Mouse (Mus musculus): ENCODE measurements around the gene Zkscan14. TPM values are rescaled to one million over a fixed set of nuclear protein-coding genes. Genes with fewer than 3 reads are reported as not detected.

Zkscan14 gene
- polyA plus RNA-seq, 1 experiment from 2014 or later = 7.8 TPM

- H3K9me3 ChIP-seq (ENCODE audit: control insufficient read depth, low read length) = no peaks in the 10 kb centered on the region
- 86% methylated on average over 18 of the region's 18 CpGs for WGBS
- H3K36me3 ChIP-seq (ENCODE audit: control insufficient read depth, insufficient read depth, low read length) = peaks cover 100% of the 10 kb centered on the region
- H3K27me3 ChIP-seq (ENCODE audit: control insufficient read depth, insufficient read depth, low read length) = no peaks in the 10 kb centered on the region
- H3K4me1 ChIP-seq (ENCODE audit: control insufficient read depth in 2 of 2, insufficient read depth in 2 of 2, low read length in 2 of 2) = no peaks in the 10 kb centered on the region
- no peak overlapping the region for H3K4me2 ChIP-seq (ENCODE audit: low read length)
- no peak overlapping the region for H3K27ac ChIP-seq (replicated peaks in 1 of 2; ENCODE audit: control insufficient read depth in 1 of 2, insufficient read depth in 1 of 2, low read depth in 2 of 2, low read length in 2 of 2)
- H3K4me3 ChIP-seq (ENCODE audit: control insufficient read depth in 1 of 2, insufficient read depth in 1 of 2, low read depth in 1 of 2, low read length in 2 of 2) = no peak overlapping the region
- no peak for ATAC-seq (ENCODE audit: insufficient number of reproducible peaks, insufficient read depth, low FRiP score, low read depth)
- H3K9ac ChIP-seq (ENCODE audit: low read length) = no peak overlapping the region
Observed at GRCm38 (mm10) chr5:145178461-145178980, 23.1 kb downstream of the Zkscan14 start.

GRCm38 (mm10) chr5:145167306-145167661, 34.4 kb downstream of the Zkscan14 start:
- peaks cover 51% of the 10 kb centered on the region for H3K36me3 ChIP-seq (ENCODE audit: control insufficient read depth, insufficient read depth, low read length)
- no peaks in the 10 kb centered on the region for H3K9me3 ChIP-seq (ENCODE audit: control insufficient read depth, low read length)
- H3K4me2 ChIP-seq (ENCODE audit: low read length) = peak overlapping the region; percentile 92
- H3K27ac ChIP-seq (replicated peaks in 1 of 2; ENCODE audit: control insufficient read depth in 1 of 2, insufficient read depth in 1 of 2, low read depth in 2 of 2, low read length in 2 of 2) = peak overlapping the region; percentile 58 to 91
- H3K9ac ChIP-seq (ENCODE audit: low read length) = peak overlapping the region; percentile 98
- no peak for ATAC-seq (ENCODE audit: insufficient number of reproducible peaks, insufficient read depth, low FRiP score, low read depth)
- no peaks in the 10 kb centered on the region for H3K27me3 ChIP-seq (ENCODE audit: control insufficient read depth, insufficient read depth, low read length)
- WGBS = under 1% methylated on average over 28 of the region's 28 CpGs
- peak overlapping the region; percentile 86 to 99 for H3K4me3 ChIP-seq (ENCODE audit: control insufficient read depth in 1 of 2, insufficient read depth in 1 of 2, low read depth in 1 of 2, low read length in 2 of 2)
- H3K4me1 ChIP-seq (ENCODE audit: control insufficient read depth in 2 of 2, insufficient read depth in 2 of 2, low read length in 2 of 2) = peaks cover 4 to 29% of the 10 kb centered on the region in 2 experiments

- ATAC-seq (ENCODE audit: insufficient number of reproducible peaks, insufficient read depth, low FRiP score, low read depth) = peak; percentile 93
- no peaks in the 10 kb centered on the region for H3K27me3 ChIP-seq (ENCODE audit: control insufficient read depth, insufficient read depth, low read length)
- H3K4me2 ChIP-seq (ENCODE audit: low read length) = peak within 1 kb of the TSS; percentile 92
- peak within 1 kb of the TSS; percentile 91 to 94 for H3K27ac ChIP-seq (replicated peaks in 1 of 2; ENCODE audit: control insufficient read depth in 1 of 2, insufficient read depth in 1 of 2, low read depth in 2 of 2, low read length in 2 of 2)
- peak within 1 kb of the TSS; percentile 86 to 99 for H3K4me3 ChIP-seq (ENCODE audit: control insufficient read depth in 1 of 2, insufficient read depth in 1 of 2, low read depth in 1 of 2, low read length in 2 of 2)
- H3K36me3 ChIP-seq (ENCODE audit: control insufficient read depth, insufficient read depth, low read length) = peaks cover 50% of the 10 kb centered on the region
- peaks cover 4 to 29% of the 10 kb centered on the region in 2 experiments for H3K4me1 ChIP-seq (ENCODE audit: control insufficient read depth in 2 of 2, insufficient read depth in 2 of 2, low read length in 2 of 2)
- H3K9me3 ChIP-seq (ENCODE audit: control insufficient read depth, low read length) = no peaks in the 10 kb centered on the region
- WGBS = under 1% methylated on average over 51 of the region's 51 CpGs
- H3K9ac ChIP-seq (ENCODE audit: low read length) = peak within 1 kb of the TSS; percentile 98
Observed at GRCm38 (mm10) chr5:145166536-145167305, 34.9 kb downstream of the Zkscan14 start, which contains the start of the genes Ptcd1 and Cpsf4. Gene Ptcd1, minus strand, starts transcription at chr5:145167108. Gene Cpsf4, plus strand, starts transcription at chr5:145167213.

DNA sequence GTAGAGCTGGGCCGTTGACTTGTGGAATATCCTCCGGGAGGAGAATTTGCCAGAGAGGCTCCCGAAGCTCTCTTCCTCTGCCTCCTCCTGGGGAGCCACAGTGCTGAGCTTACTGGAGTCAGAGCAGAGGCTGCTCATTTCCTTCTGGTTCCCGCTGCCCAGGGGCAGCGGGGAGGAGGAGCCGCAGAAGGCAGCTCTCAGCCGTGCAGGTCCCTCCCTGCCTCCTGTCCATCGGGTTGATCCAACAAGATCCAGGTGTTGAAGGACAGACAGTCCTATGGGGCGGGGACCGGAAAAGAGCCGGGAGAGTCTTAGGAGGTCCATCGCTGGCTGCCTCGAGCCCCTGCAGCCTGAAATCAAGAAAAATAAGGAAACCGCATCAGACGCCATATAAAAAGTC, 36.5 kb downstream of the Zkscan14 start:
- H3K4me3 ChIP-seq (ENCODE audit: control insufficient read depth in 1 of 2, insufficient read depth in 1 of 2, low read depth in 1 of 2, low read length in 2 of 2) = no peak overlapping the region
- 84% methylated on average over 15 of the region's 15 CpGs for WGBS
- peaks cover 4 to 29% of the 10 kb centered on the region in 2 experiments for H3K4me1 ChIP-seq (ENCODE audit: control insufficient read depth in 2 of 2, insufficient read depth in 2 of 2, low read length in 2 of 2)
- H3K9me3 ChIP-seq (ENCODE audit: control insufficient read depth, low read length) = no peaks in the 10 kb centered on the region
- H3K9ac ChIP-seq (ENCODE audit: low read length) = no peak overlapping the region
- H3K27me3 ChIP-seq (ENCODE audit: control insufficient read depth, insufficient read depth, low read length) = no peaks in the 10 kb centered on the region
- ATAC-seq (ENCODE audit: insufficient number of reproducible peaks, insufficient read depth, low FRiP score, low read depth) = no peak
- no peak overlapping the region for H3K27ac ChIP-seq (replicated peaks in 1 of 2; ENCODE audit: control insufficient read depth in 1 of 2, insufficient read depth in 1 of 2, low read depth in 2 of 2, low read length in 2 of 2)
- peaks cover 50% of the 10 kb centered on the region for H3K36me3 ChIP-seq (ENCODE audit: control insufficient read depth, insufficient read depth, low read length)
- no peak overlapping the region; the same call in 1 of the 2 replicates for H3K4me2 ChIP-seq (ENCODE audit: low read length)

- Histone ChIP-seq H3K4me2 (ENCODE audit: low read length) (0 out of 2 replicates have a peak overlapping the region, but pooled peaks have one; percentile 5), H3K27ac (replicated peaks in 1 of 2; ENCODE audit: control insufficient read depth in 1 of 2, insufficient read depth in 1 of 2, low read depth in 2 of 2, low read length in 2 of 2) (peak overlapping the region in 1 of 2 experiments; percentile 38; a peak in 1 of 4 replicates), H3K27me3 (ENCODE audit: control insufficient read depth, insufficient read depth, low read length) (no peaks in the 10 kb centered on the region), H3K4me3 (ENCODE audit: control insufficient read depth in 1 of 2, insufficient read depth in 1 of 2, low read depth in 1 of 2, low read length in 2 of 2) (no peak overlapping the region), H3K36me3 (ENCODE audit: control insufficient read depth, insufficient read depth, low read length) (peaks cover 53% of the 10 kb centered on the region), H3K4me1 (ENCODE audit: control insufficient read depth in 2 of 2, insufficient read depth in 2 of 2, low read length in 2 of 2) (peaks cover 4 to 29% of the 10 kb centered on the region in 2 experiments), H3K9ac (ENCODE audit: low read length) (peak overlapping the region; percentile 4; the same call in 1 of the 2 replicates), H3K9me3 (ENCODE audit: control insufficient read depth, low read length) (no peaks in the 10 kb centered on the region)
- ATAC-seq (ENCODE audit: insufficient number of reproducible peaks, insufficient read depth, low FRiP score, low read depth) = no peak
- 57% methylated on average over 3 of the region's 3 CpGs for WGBS
Observed at GRCm38 (mm10) chr5:145164710-145165109, 37.0 kb downstream of the Zkscan14 start.

DNA sequence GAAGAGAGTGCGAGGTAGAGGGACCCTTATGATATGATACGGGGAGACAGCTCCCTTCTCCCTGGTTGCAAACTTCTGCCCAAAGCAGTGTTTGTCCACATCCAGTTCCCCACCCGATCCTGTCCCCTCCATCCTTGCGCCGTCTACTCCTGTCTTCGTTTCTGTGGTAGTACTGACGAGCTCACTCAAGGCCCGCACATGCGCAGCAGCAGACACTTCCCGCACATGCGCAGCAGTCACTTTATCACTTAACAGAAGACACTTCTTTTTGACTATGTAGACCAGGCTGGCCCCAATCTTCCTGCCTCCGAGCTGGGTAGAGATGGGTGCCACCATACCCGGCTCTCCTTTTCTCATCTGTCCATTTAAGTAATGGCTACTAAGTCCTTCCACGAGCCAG, 40.3 kb downstream of the Zkscan14 start:
- H3K4me2 ChIP-seq (ENCODE audit: low read length) = no peak overlapping the region
- peaks cover 84% of the 10 kb centered on the region for H3K36me3 ChIP-seq (ENCODE audit: control insufficient read depth, insufficient read depth, low read length)
- no peak for ATAC-seq (ENCODE audit: insufficient number of reproducible peaks, insufficient read depth, low FRiP score, low read depth)
- 91% methylated on average over 14 of the region's 14 CpGs for WGBS
- peaks cover 4 to 14% of the 10 kb centered on the region in 2 experiments for H3K4me1 ChIP-seq (ENCODE audit: control insufficient read depth in 2 of 2, insufficient read depth in 2 of 2, low read length in 2 of 2)
- no peak overlapping the region for H3K9ac ChIP-seq (ENCODE audit: low read length)
- H3K27ac ChIP-seq (replicated peaks in 1 of 2; ENCODE audit: control insufficient read depth in 1 of 2, insufficient read depth in 1 of 2, low read depth in 2 of 2, low read length in 2 of 2) = no peak overlapping the region
- no peaks in the 10 kb centered on the region for H3K9me3 ChIP-seq (ENCODE audit: control insufficient read depth, low read length)
- H3K27me3 ChIP-seq (ENCODE audit: control insufficient read depth, insufficient read depth, low read length) = no peaks in the 10 kb centered on the region
- H3K4me3 ChIP-seq (ENCODE audit: control insufficient read depth in 1 of 2, insufficient read depth in 1 of 2, low read depth in 1 of 2, low read length in 2 of 2) = no peak overlapping the region

DNA sequence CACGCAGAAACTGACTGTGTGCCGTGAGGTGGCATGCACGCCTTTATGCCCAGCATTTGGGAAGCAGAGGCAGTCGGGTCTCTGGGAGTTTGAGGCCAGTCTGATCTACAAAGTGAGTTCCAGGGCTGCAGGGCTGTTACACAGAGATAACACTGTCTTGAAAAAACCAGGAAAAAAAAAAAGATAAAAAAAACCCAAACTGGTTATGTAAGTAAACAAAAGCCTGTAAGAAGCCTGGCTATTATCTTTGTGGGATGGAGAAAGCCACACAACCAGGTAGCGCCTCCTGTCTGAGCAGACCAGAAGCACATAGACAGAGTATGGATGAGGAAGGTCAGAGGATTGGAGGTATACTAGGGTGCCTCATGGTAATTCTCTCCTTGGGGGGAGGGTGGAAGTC, 49.0 kb downstream of the Zkscan14 start:
- peaks cover 96% of the 10 kb centered on the region for H3K36me3 ChIP-seq (ENCODE audit: control insufficient read depth, insufficient read depth, low read length)
- H3K27ac ChIP-seq (replicated peaks in 1 of 2; ENCODE audit: control insufficient read depth in 1 of 2, insufficient read depth in 1 of 2, low read depth in 2 of 2, low read length in 2 of 2) = no peak overlapping the region
- H3K27me3 ChIP-seq (ENCODE audit: control insufficient read depth, insufficient read depth, low read length) = no peaks in the 10 kb centered on the region
- no peaks in the 10 kb centered on the region for H3K4me1 ChIP-seq (ENCODE audit: control insufficient read depth in 2 of 2, insufficient read depth in 2 of 2, low read length in 2 of 2)
- WGBS = 90% methylated on average over 5 of the region's 5 CpGs
- ATAC-seq (ENCODE audit: insufficient number of reproducible peaks, insufficient read depth, low FRiP score, low read depth) = no peak
- H3K4me2 ChIP-seq (ENCODE audit: low read length) = no peak overlapping the region
- no peak overlapping the region for H3K9ac ChIP-seq (ENCODE audit: low read length)
- H3K4me3 ChIP-seq (ENCODE audit: control insufficient read depth in 1 of 2, insufficient read depth in 1 of 2, low read depth in 1 of 2, low read length in 2 of 2) = no peak overlapping the region
- no peaks in the 10 kb centered on the region for H3K9me3 ChIP-seq (ENCODE audit: control insufficient read depth, low read length)
